Mouse (Mus musculus) kidney, embryonic 15.5 days (tissue): ENCODE results near the gene Fndc11. TPM values are rescaled to one million over a fixed set of nuclear protein-coding genes. Genes with fewer than 3 reads are reported as not detected.

ENCODE experiments used
- ATAC-seq: fragments of 200-750 bp; cut with Nextera tagmentation; replicated peaks from 2 replicates; pipeline ENCODE4 v1.8.0; 2017; ENCODE audit warnings: moderate TSS enrichment; ENCODE audit not compliant: low FRiP score
- H3K27ac ChIP-seq: fragments of 300-500 bp; sonication (generic); 2 replicates; pipeline ENCODE4 v1.5.1; 2015; ENCODE audit warnings: mild to moderate bottlenecking, inconsistent platforms
- H3K27me3 ChIP-seq: fragments of 300-500 bp; sonication (generic); 2 replicates; pipeline ENCODE4 v1.6.1; 2015; ENCODE audit warnings: inconsistent platforms
- H3K36me3 ChIP-seq: fragments of 300-500 bp; sonication (generic); 2 replicates; pipeline ENCODE4 v1.6.1; 2015; ENCODE audit warnings: inconsistent platforms
- H3K4me1 ChIP-seq: fragments of 300-500 bp; sonication (generic); 2 replicates; pipeline ENCODE4 v1.6.1; 2015; ENCODE audit warnings: inconsistent platforms
- H3K4me2 ChIP-seq: fragments of 300-500 bp; sonication (generic); 2 replicates; pipeline ENCODE4 v1.6.1; 2015; ENCODE audit warnings: moderate library complexity, mild to moderate bottlenecking, inconsistent platforms
- H3K4me3 ChIP-seq: fragments of 300-500 bp; sonication (generic); replicated peaks from 2 replicates; pipeline ENCODE4 v1.5.1; 2015; ENCODE audit warnings: mild to moderate bottlenecking, inconsistent platforms
- H3K9ac ChIP-seq: fragments of 300-500 bp; sonication (generic); 2 replicates; pipeline ENCODE4 v1.6.1; 2015; ENCODE audit warnings: mild to moderate bottlenecking, inconsistent platforms
- H3K9me3 ChIP-seq: fragments of 300-500 bp; sonication (generic); replicated peaks from 2 replicates; pipeline ENCODE4 v1.6.1; 2016; ENCODE audit warnings: inconsistent platforms
- WGBS: fragments of 180-500 bp; shearing (Covaris S2); methylation state at CpG from one replicate; pipeline ENCODE4 v1.1.7; 2015; ENCODE audit warnings: mixed read lengths; 5-methylcytosine and 5-hydroxymethylcytosine counted together
- polyA plus RNA-seq: library from polyadenylated mRNA; unstranded; fragments of >200 nt; fragmentation: Nextera tagmentation; extraction: Ambion mirVana; gene quantifications from 2 replicates; pipeline ENCODE4 v1.2.1, GENCODE M21; 2015

Fndc11 gene
- polyA plus RNA-seq, 1 experiment from 2014 or later: 0.26 TPM

- Histone ChIP-seq H3K4me3 (no peak overlapping the region), H3K27me3 (no peaks in the 10 kb centered on the region), H3K4me2 (no peak overlapping the region), H3K9ac (no peak overlapping the region), H3K4me1 (no peaks in the 10 kb centered on the region), H3K27ac (no peak overlapping the region), H3K9me3 (no peaks in the 10 kb centered on the region), H3K36me3 (no peaks in the 10 kb centered on the region)
- no peak for ATAC-seq
- 83% methylated on average over 4 of the region's 4 CpGs for WGBS
Measured at GRCm38 (mm10) chr2:181196628-181197300, 23.0 kb upstream of the Fndc11 start.

- Histone ChIP-seq H3K9me3 (no peaks in the 10 kb centered on the region), H3K27ac (no peak overlapping the region), H3K27me3 (no peaks in the 10 kb centered on the region), H3K4me2 (no peak overlapping the region), H3K4me1 (no peaks in the 10 kb centered on the region), H3K4me3 (no peak overlapping the region), H3K9ac (no peak overlapping the region), H3K36me3 (no peaks in the 10 kb centered on the region)
- no peak for ATAC-seq
- 71% methylated on average over 3 of the region's 3 CpGs for WGBS
Measured at GRCm38 (mm10) chr2:181201606-181202005, 18.2 kb upstream of the Fndc11 start.

- WGBS: 90% methylated on average over 3 of the region's 3 CpGs
- ATAC-seq: no peak
Measured at GRCm38 (mm10) chr2:181202422-181202821, 17.4 kb upstream of the Fndc11 start, which contains the start of gene Ptk6. TSS of gene Ptk6 (minus strand) at chr2:181202789.

GRCm38 (mm10) chr2:181202886-181203285 is 16.9 kb upstream of the Fndc11 start:
- H3K4me3 ChIP-seq: no peak overlapping the region

More at GRCm38 (mm10) chr2:181202422-181202821, 17.4 kb upstream of the Fndc11 start, which contains the start of gene Ptk6:
- no peak within 1 kb of the TSS for H3K9ac ChIP-seq
- no peaks in the 10 kb centered on the region for H3K4me1 ChIP-seq
- H3K27me3 ChIP-seq: no peaks in the 10 kb centered on the region
- no peak within 1 kb of the TSS for H3K27ac ChIP-seq
- no peaks in the 10 kb centered on the region for H3K9me3 ChIP-seq
- H3K36me3 ChIP-seq: no peaks in the 10 kb centered on the region
- H3K4me2 ChIP-seq: no peak within 1 kb of the TSS
- H3K4me3 ChIP-seq: no peak within 1 kb of the TSS

GRCm38 (mm10) chr2:181205678-181206077 is 14.1 kb upstream of the Fndc11 start:
- no peaks in the 10 kb centered on the region for H3K4me1 ChIP-seq
- no peak overlapping the region for H3K4me2 ChIP-seq
- H3K9ac ChIP-seq: no peak overlapping the region
- no peak overlapping the region for H3K4me3 ChIP-seq
- peaks cover 4% of the 10 kb centered on the region; the same call in 1 of the 2 replicates for H3K27me3 ChIP-seq
- 0 out of 2 replicates have a peak, but pooled peaks have one; percentile 44 for ATAC-seq
- no peaks in the 10 kb centered on the region for H3K36me3 ChIP-seq
- no peak overlapping the region for H3K27ac ChIP-seq
- 83% methylated on average over 5 of the region's 5 CpGs for WGBS
- H3K9me3 ChIP-seq: no peaks in the 10 kb centered on the region

More at GRCm38 (mm10) chr2:181202886-181203285, 16.9 kb upstream of the Fndc11 start:
- no peak overlapping the region for H3K27ac ChIP-seq
- H3K4me2 ChIP-seq: no peak overlapping the region
- 70% methylated on average over 6 of the region's 6 CpGs for WGBS
- H3K36me3 ChIP-seq: no peaks in the 10 kb centered on the region
- no peak overlapping the region for H3K9ac ChIP-seq
- no peak for ATAC-seq
- H3K9me3 ChIP-seq: no peaks in the 10 kb centered on the region
- H3K4me1 ChIP-seq: no peaks in the 10 kb centered on the region
- no peaks in the 10 kb centered on the region for H3K27me3 ChIP-seq

- Histone ChIP-seq H3K27me3 (peaks cover 7% of the 10 kb centered on the region), H3K9me3 (no peaks in the 10 kb centered on the region), H3K4me2 (no peak overlapping the region), H3K4me3 (no peak overlapping the region), H3K4me1 (no peaks in the 10 kb centered on the region), H3K9ac (no peak overlapping the region), H3K36me3 (no peaks in the 10 kb centered on the region), H3K27ac (no peak overlapping the region)
- ATAC-seq: peak; percentile 66; the same call in 1 of the 2 replicates
- 74% methylated on average over 9 of the region's 9 CpGs for WGBS
Measured at GRCm38 (mm10) chr2:181206118-181206517, 13.7 kb upstream of the Fndc11 start.

GRCm38 (mm10) chr2:181212389-181213020 is 7.3 kb upstream of the Fndc11 start:
- peak overlapping the region; percentile 61 for H3K4me2 ChIP-seq
- H3K9ac ChIP-seq: no peak overlapping the region
- 2% methylated on average over 34 of the region's 34 CpGs for WGBS
- peak overlapping the region; percentile 39 for H3K4me3 ChIP-seq
- H3K9me3 ChIP-seq: no peaks in the 10 kb centered on the region
- peak; percentile 52 for ATAC-seq
- no peak overlapping the region for H3K27ac ChIP-seq
- H3K36me3 ChIP-seq: no peaks in the 10 kb centered on the region
- peaks cover 46% of the 10 kb centered on the region for H3K27me3 ChIP-seq
- H3K4me1 ChIP-seq: peaks cover 14% of the 10 kb centered on the region

- no peaks in the 10 kb centered on the region for H3K9me3 ChIP-seq
- peak; percentile 76 for ATAC-seq
- H3K4me1 ChIP-seq: peaks cover 14% of the 10 kb centered on the region
- H3K27ac ChIP-seq: no peak within 1 kb of the TSS
- WGBS: 2% methylated on average over 17 of the region's 17 CpGs
- no peaks in the 10 kb centered on the region for H3K36me3 ChIP-seq
- peaks cover 46% of the 10 kb centered on the region for H3K27me3 ChIP-seq
- no peak within 1 kb of the TSS for H3K9ac ChIP-seq
- H3K4me3 ChIP-seq: peak within 1 kb of the TSS; percentile 39
- peak within 1 kb of the TSS; percentile 61 for H3K4me2 ChIP-seq
Measured at GRCm38 (mm10) chr2:181213021-181213445, 6.8 kb upstream of the Fndc11 start, which contains the start of gene Srms. TSS of gene Srms (minus strand) at chr2:181213185.

- Histone ChIP-seq H3K36me3 (no peaks in the 10 kb centered on the region), H3K4me1 (peaks cover 35% of the 10 kb centered on the region), H3K4me3 (no peak overlapping the region), H3K27ac (no peak overlapping the region), H3K9me3 (no peaks in the 10 kb centered on the region), H3K27me3 (peaks cover 40% of the 10 kb centered on the region), H3K4me2 (no peak overlapping the region), H3K9ac (no peak overlapping the region)
- WGBS: 92% methylated on average over 6 of the region's 6 CpGs
- ATAC-seq: no peak
Measured at GRCm38 (mm10) chr2:181216037-181216436, 3.8 kb upstream of the Fndc11 start.

GRCm38 (mm10) chr2:181218881-181219485 is 830 bp upstream of the Fndc11 start:
- no peaks in the 10 kb centered on the region for H3K36me3 ChIP-seq
- H3K9ac ChIP-seq: no peak overlapping the region
- peaks cover 32% of the 10 kb centered on the region for H3K4me1 ChIP-seq
- peak overlapping the region; percentile 61 for H3K4me2 ChIP-seq
- peaks cover 11% of the 10 kb centered on the region for H3K27me3 ChIP-seq
- H3K9me3 ChIP-seq: no peaks in the 10 kb centered on the region
- WGBS: 49% methylated on average over 5 of the region's 5 CpGs
- peak overlapping the region; percentile 85 for H3K27ac ChIP-seq
- peak overlapping the region; percentile 35; the same call in 1 of the 2 replicates for H3K4me3 ChIP-seq
- ATAC-seq: no peak

- WGBS: 28% methylated on average over 2 of the region's 2 CpGs
Measured at GRCm38 (mm10) chr2:181220361-181220760, 548 bp downstream of the Fndc11 start.

GRCm38 (mm10) chr2:181224994-181225393 is 5.2 kb downstream of the Fndc11 start:
- H3K36me3 ChIP-seq: 0 out of 2 replicates have a peak, but pooled peaks cover 2% of the 10 kb centered on the region
- WGBS: 86% methylated on average over 2 of the region's 2 CpGs
- no peaks in the 10 kb centered on the region for H3K27me3 ChIP-seq

More at GRCm38 (mm10) chr2:181220361-181220760, 548 bp downstream of the Fndc11 start:
- Histone ChIP-seq H3K27me3 (no peaks in the 10 kb centered on the region), H3K9ac (no peak overlapping the region), H3K9me3 (no peaks in the 10 kb centered on the region), H3K4me2 (peak overlapping the region; percentile 61), H3K4me1 (peaks cover 32% of the 10 kb centered on the region), H3K27ac (peak overlapping the region; percentile 85), H3K4me3 (peak overlapping the region; percentile 35), H3K36me3 (no peaks in the 10 kb centered on the region)
- ATAC-seq: no peak

More at GRCm38 (mm10) chr2:181224994-181225393, 5.2 kb downstream of the Fndc11 start:
- Histone ChIP-seq H3K9ac (no peak overlapping the region), H3K4me1 (peaks cover 21% of the 10 kb centered on the region), H3K9me3 (no peaks in the 10 kb centered on the region), H3K4me3 (no peak overlapping the region), H3K4me2 (no peak overlapping the region), H3K27ac (no peak overlapping the region)
- ATAC-seq: no peak
